Mouse (Mus musculus) left cerebral cortex, postnatal 10 days (tissue): Measurements from ENCODE around the gene Tusc2. TPM values are rescaled to one million over a fixed set of nuclear protein-coding genes. Genes with fewer than 3 reads are reported as not detected.

Experiments
- total RNA-seq, 2 experiments: library from RNA; stranded (reverse); gene quantifications; 2 replicates each; pipeline ENCODE4 v1.2.3; 2021

The Tusc2 gene
- total RNA-seq, 2 experiments from 2014 or later = 71.6 to 76.6 TPM

Other genes starting within 250 kb of the Tusc2 start
- 10 to 100 TPM; 14.3 to 16.6 TPM for gene Hemk1, start 224.9 kb upstream of the Tusc2 start, total RNA-seq
- gene 6430571L13Rik, start 222.7 kb upstream of the Tusc2 start, total RNA-seq = 1 to 10 TPM; 4.0 TPM
- 10 to 100 TPM; 33.8 to 37.8 TPM for gene Cacna2d2, start 163.6 kb upstream of the Tusc2 start, total RNA-seq
- gene Tmem115, start 29.3 kb upstream of the Tusc2 start, total RNA-seq = 10 to 100 TPM; 31.8 to 35.7 TPM
- 10 to 100 TPM; 19.0 to 21.4 TPM for gene Cyb561d2, start 21.1 kb upstream of the Tusc2 start, total RNA-seq
- gene Nprl2, start 21.0 kb upstream of the Tusc2 start, total RNA-seq = 10 to 100 TPM; 34.1 to 37.8 TPM
- 1 to 10 TPM; 1.8 to 2.9 TPM for gene Zmynd10, start 16.0 kb upstream of the Tusc2 start, total RNA-seq
- 10 to 100 TPM; 14.7 to 14.9 TPM for gene Rassf1, start 11.7 kb upstream of the Tusc2 start, total RNA-seq
- gene Hyal2, start 4.7 kb downstream of the Tusc2 start, total RNA-seq = 10 to 100 TPM; 13.2 to 20.1 TPM
- gene Hyal1, start 13.7 kb downstream of the Tusc2 start, total RNA-seq = 1 to 10 TPM; 3.1 to 4.3 TPM
- gene Naa80, start 15.6 kb downstream of the Tusc2 start, total RNA-seq = 1 to 10 TPM; 9.3 to 9.8 TPM
- 1 to 10 TPM in 1 of 2 experiments, under 1 TPM in 1; 0.99 to 1.4 TPM for gene Hyal3, start 17.6 kb downstream of the Tusc2 start, total RNA-seq
- gene Ifrd2, start 24.4 kb downstream of the Tusc2 start, total RNA-seq = 10 to 100 TPM; 10.1 to 12.5 TPM
- 1 to 10 TPM; 2.7 to 2.9 TPM for gene Sema3b, start 46.0 kb downstream of the Tusc2 start, total RNA-seq
- gene Gnai2, start 72.1 kb downstream of the Tusc2 start, total RNA-seq = 100 to 1,000 TPM; 229 to 244 TPM
- 10 to 100 TPM; 84.1 to 90.3 TPM for gene Slc38a3, start 106.3 kb downstream of the Tusc2 start, total RNA-seq
- under 1 TPM; 0.32 to 0.93 TPM for gene Gnat1, start 116.5 kb downstream of the Tusc2 start, total RNA-seq
- gene Sema3f, start 147.2 kb downstream of the Tusc2 start, total RNA-seq = 10 to 100 TPM; 14.3 to 19.2 TPM
- 100 to 1,000 TPM; 157 TPM for gene Rbm5, start 207.7 kb downstream of the Tusc2 start, total RNA-seq